Mouse (Mus musculus): ENCODE measurements around the gene Trpm6.

Trpm6 gene

GRCm38 (mm10) chr19:18749598-18750339, at the start of gene Trpm6:
Gene Trpm6 (plus strand): TSS chr19:18749983.
- no peak for DNase-seq (ENCODE audit: low read depth, low spot score)

GRCm38 (mm10) chr19:18708101-18708500, 41.7 kb upstream of the Trpm6 start:
- no peak for DNase-seq (ENCODE audit: low read depth, low spot score)

- no peak for DNase-seq (ENCODE audit: low read depth, low spot score)
These were observed 38.9 kb upstream of the Trpm6 start for GRCm38 (mm10) chr19:18710903-18711302.

- DNase-seq (ENCODE audit: low read depth, low spot score) = no peak
These were observed 38.2 kb upstream of the Trpm6 start for GRCm38 (mm10) chr19:18711589-18711988.

GRCm38 (mm10) chr19:18712153-18712865, 37.5 kb upstream of the Trpm6 start:
- no peak for DNase-seq (ENCODE audit: low read depth, low spot score)

GRCm38 (mm10) chr19:18712866-18713300, 36.9 kb upstream of the Trpm6 start, which contains the start of gene D030056L22Rik:
Gene D030056L22Rik (plus strand): TSS chr19:18713193.
- peak; percentile 98 for DNase-seq (ENCODE audit: low read depth, low spot score)

- DNase-seq (ENCODE audit: low read depth, low spot score) = peak; percentile 11
These were observed 36.4 kb upstream of the Trpm6 start for GRCm38 (mm10) chr19:18713357-18713756.

- DNase-seq (ENCODE audit: low read depth, low spot score) = peak; percentile 83
These were observed 33.4 kb upstream of the Trpm6 start for GRCm38 (mm10) chr19:18716374-18716773.

GRCm38 (mm10) chr19:18720337-18720736, 29.4 kb upstream of the Trpm6 start:
- DNase-seq (ENCODE audit: low read depth, low spot score) = no peak

GRCm38 (mm10) chr19:18725186-18725585, 24.6 kb upstream of the Trpm6 start:
- DNase-seq (ENCODE audit: low read depth, low spot score) = no peak

- DNase-seq (ENCODE audit: low read depth, low spot score) = no peak
These were observed 19.5 kb upstream of the Trpm6 start for GRCm38 (mm10) chr19:18730255-18730654.

GRCm38 (mm10) chr19:18731077-18731476, 18.7 kb upstream of the Trpm6 start:
- peak; percentile 68 for DNase-seq (ENCODE audit: low read depth, low spot score)

GRCm38 (mm10) chr19:18735901-18736300, 13.9 kb upstream of the Trpm6 start:
- DNase-seq (ENCODE audit: low read depth, low spot score) = no peak

GRCm38 (mm10) chr19:18739146-18739545, 10.6 kb upstream of the Trpm6 start:
- no peak for DNase-seq (ENCODE audit: low read depth, low spot score)

GRCm38 (mm10) chr19:18743946-18744345, 5.8 kb upstream of the Trpm6 start:
- no peak for DNase-seq (ENCODE audit: low read depth, low spot score)

GRCm38 (mm10) chr19:18746576-18747340, 3.0 kb upstream of the Trpm6 start:
- no peak for DNase-seq (ENCODE audit: low read depth, low spot score)

- no peak for DNase-seq (ENCODE audit: low read depth, low spot score)
These were observed 2.4 kb upstream of the Trpm6 start for GRCm38 (mm10) chr19:18747379-18747778.

GRCm38 (mm10) chr19:18757191-18757590, 7.4 kb downstream of the Trpm6 start:
- no peak for DNase-seq (ENCODE audit: low read depth, low spot score)

- no peak for DNase-seq (ENCODE audit: low read depth, low spot score)
These were observed 7.9 kb downstream of the Trpm6 start for GRCm38 (mm10) chr19:18757706-18758105.

GRCm38 (mm10) chr19:18758269-18758668, 8.5 kb downstream of the Trpm6 start:
- no peak for DNase-seq (ENCODE audit: low read depth, low spot score)

GRCm38 (mm10) chr19:18758916-18759315, 9.1 kb downstream of the Trpm6 start:
- DNase-seq (ENCODE audit: low read depth, low spot score) = no peak

- DNase-seq (ENCODE audit: low read depth, low spot score) = no peak
These were observed 16.6 kb downstream of the Trpm6 start for GRCm38 (mm10) chr19:18766399-18766798.
